Mouse (Mus musculus) embryonic facial prominence, embryonic 13.5 days (tissue): Measurements from ENCODE around the gene Rb1. TPM values are rescaled to one million over a fixed set of nuclear protein-coding genes. Genes with fewer than 3 reads are reported as not detected.

Source experiments
- ATAC-seq: fragments of 200-750 bp; cut with Nextera tagmentation; 2 replicates; pipeline ENCODE4 v1.8.0; 2017; ENCODE audit warnings: low read depth; ENCODE audit not compliant: insufficient number of reproducible peaks, insufficient read depth, low FRiP score, low TSS enrichment
- H3K27ac ChIP-seq: fragments of 300-500 bp; sonication (generic); 2 replicates; pipeline ENCODE4 v1.5.1; 2015; ENCODE audit warnings: moderate library complexity, mild to moderate bottlenecking, inconsistent platforms
- H3K27me3 ChIP-seq: fragments of 300-500 bp; sonication (generic); 2 replicates; pipeline ENCODE4 v1.6.1; 2015; ENCODE audit warnings: mild to moderate bottlenecking, inconsistent platforms
- H3K36me3 ChIP-seq: fragments of 300-500 bp; sonication (generic); 2 replicates; pipeline ENCODE4 v1.6.1; 2015; ENCODE audit warnings: mild to moderate bottlenecking, inconsistent platforms
- H3K4me1 ChIP-seq: fragments of 300-500 bp; sonication (generic); 2 replicates; pipeline ENCODE4 v1.6.1; 2015; ENCODE audit warnings: inconsistent platforms
- H3K4me2 ChIP-seq: fragments of 300-500 bp; sonication (generic); 2 replicates; pipeline ENCODE4 v1.6.1; 2015; ENCODE audit warnings: moderate library complexity, mild to moderate bottlenecking, inconsistent platforms
- H3K4me3 ChIP-seq: fragments of 300-500 bp; sonication (generic); 2 replicates; pipeline ENCODE4 v1.5.1; 2015; ENCODE audit warnings: mild to moderate bottlenecking, inconsistent platforms
- H3K9ac ChIP-seq: fragments of 300-500 bp; sonication (generic); 2 replicates; pipeline ENCODE4 v1.6.1; 2015; ENCODE audit warnings: mild to moderate bottlenecking, inconsistent platforms
- H3K9me3 ChIP-seq: fragments of 300-500 bp; sonication (generic); 2 replicates; pipeline ENCODE4 v1.6.1; 2016; ENCODE audit warnings: inconsistent platforms
- WGBS: fragments of 180-500 bp; shearing (Covaris S2); methylation state at CpG from one replicate; pipeline ENCODE4 v1.1.7; 2015; ENCODE audit warnings: mixed read lengths; 5-methylcytosine and 5-hydroxymethylcytosine counted together
- polyA plus RNA-seq: library from polyadenylated mRNA; unstranded; fragments of >200 nt; fragmentation: Nextera tagmentation; extraction: Ambion mirVana; gene quantifications from 2 replicates; pipeline ENCODE4 v1.2.1, GENCODE M21; 2015

Gene Rb1
- polyA plus RNA-seq, 1 experiment from 2014 or later = 19.1 TPM

DNA sequence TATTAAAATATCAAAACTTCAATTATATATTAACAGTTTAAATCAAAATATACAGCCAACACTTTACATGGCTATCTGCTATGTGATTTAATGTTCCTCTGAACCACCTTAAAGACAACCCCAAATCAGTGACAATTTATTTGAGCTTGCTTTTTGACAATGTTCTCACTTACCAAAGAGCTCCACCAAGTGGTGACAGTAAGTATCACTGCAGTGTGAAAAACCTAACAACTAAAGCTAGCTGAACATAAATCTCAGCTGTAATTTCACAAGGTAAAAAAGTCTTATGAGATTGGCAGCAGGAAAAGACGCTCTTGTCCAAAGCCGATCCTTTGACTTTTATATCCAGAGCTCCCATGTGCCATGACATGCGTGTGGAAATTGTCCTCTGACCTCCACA lies 22.4 kb downstream of the Rb1 start:
- ATAC-seq = no peak
- no peaks in the 10 kb centered on the region for H3K9me3 ChIP-seq
- WGBS = 50% methylated on average over 3 of the region's 3 CpGs
- no peak overlapping the region for H3K27ac ChIP-seq
- H3K4me1 ChIP-seq = no peaks in the 10 kb centered on the region
- no peak overlapping the region for H3K4me2 ChIP-seq
- H3K9ac ChIP-seq = no peak overlapping the region
- no peaks in the 10 kb centered on the region for H3K27me3 ChIP-seq
- H3K4me3 ChIP-seq = no peak overlapping the region
- H3K36me3 ChIP-seq = no peaks in the 10 kb centered on the region

DNA sequence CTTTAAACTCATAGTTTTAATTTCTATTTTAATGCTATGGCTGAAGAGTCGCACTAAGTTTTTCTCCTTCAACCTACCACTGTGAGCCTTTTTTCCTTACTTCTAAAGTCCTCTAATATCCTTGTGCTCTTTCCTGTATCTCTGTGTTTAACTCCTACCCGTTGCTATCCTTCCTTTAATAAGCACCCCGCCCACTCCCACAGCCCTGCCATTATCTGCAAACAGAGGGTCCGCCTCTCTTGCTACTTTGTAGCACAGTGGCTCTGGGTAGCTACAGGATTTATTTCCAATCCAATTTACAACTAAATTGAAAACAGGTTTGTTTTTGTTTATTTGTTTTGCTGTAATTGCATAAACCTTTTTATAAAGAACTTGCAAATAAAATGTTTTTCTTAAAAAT lies 23.8 kb downstream of the Rb1 start:
- Histone ChIP-seq H3K9me3 (no peaks in the 10 kb centered on the region), H3K36me3 (0 out of 2 replicates have a peak, but pooled peaks cover 2% of the 10 kb centered on the region), H3K9ac (no peak overlapping the region), H3K4me3 (no peak overlapping the region), H3K4me2 (no peak overlapping the region), H3K27ac (no peak overlapping the region), H3K27me3 (no peaks in the 10 kb centered on the region), H3K4me1 (no peaks in the 10 kb centered on the region)
- ATAC-seq = no peak
- 69% methylated on average over 4 of the region's 4 CpGs for WGBS

DNA sequence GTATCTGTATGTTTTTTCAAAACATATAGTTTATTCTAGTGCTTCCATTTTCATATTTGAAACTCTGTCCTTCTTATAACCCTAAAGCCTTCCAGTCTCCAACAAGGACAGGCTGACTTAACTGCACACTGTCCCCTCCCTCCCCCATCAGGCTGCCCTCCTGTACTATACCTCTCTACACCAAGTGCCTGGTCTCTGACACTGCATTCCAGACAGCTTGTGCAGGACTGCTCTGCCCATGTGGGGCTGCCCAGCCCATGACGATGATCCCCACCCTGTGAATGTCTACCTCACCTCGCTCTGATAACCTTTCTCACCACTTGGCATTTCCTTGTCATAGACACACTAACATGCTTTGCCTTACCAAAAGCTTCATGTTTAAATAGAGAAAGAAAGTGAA lies 30.1 kb downstream of the Rb1 start:
- H3K9ac ChIP-seq = no peak overlapping the region
- no peaks in the 10 kb centered on the region for H3K27me3 ChIP-seq
- no peak overlapping the region for H3K4me3 ChIP-seq
- H3K9me3 ChIP-seq = no peaks in the 10 kb centered on the region
- H3K36me3 ChIP-seq = peaks cover 5% of the 10 kb centered on the region; the same call in 1 of the 2 replicates
- WGBS = 74% methylated on average over 2 of the region's 2 CpGs
- no peak overlapping the region for H3K27ac ChIP-seq
- no peak overlapping the region for H3K4me2 ChIP-seq
- no peak for ATAC-seq
- no peaks in the 10 kb centered on the region for H3K4me1 ChIP-seq

DNA sequence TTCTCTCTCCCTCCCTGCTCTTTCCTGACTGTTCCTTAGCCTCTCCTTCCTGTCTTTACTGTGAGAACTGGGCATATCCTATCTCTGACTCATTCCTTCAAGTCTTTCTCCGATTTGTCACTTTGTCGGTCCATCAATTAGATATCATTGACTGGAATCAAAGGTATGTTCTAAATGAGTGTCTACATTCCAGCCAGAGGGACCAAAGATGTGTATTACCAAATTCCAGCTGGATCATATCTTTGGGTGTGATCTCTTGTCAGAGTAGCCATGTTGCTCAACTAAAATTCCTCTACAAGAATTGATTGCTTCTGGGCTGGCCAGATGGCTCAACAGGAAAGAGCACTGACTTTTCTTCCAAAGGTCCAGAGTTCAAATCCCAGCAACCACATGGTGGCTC lies 32.0 kb downstream of the Rb1 start:
- H3K27ac ChIP-seq = no peak overlapping the region
- no peaks in the 10 kb centered on the region for H3K27me3 ChIP-seq
- no peak overlapping the region for H3K9ac ChIP-seq
- no peak overlapping the region for H3K4me2 ChIP-seq
- peaks cover 5% of the 10 kb centered on the region; the same call in 1 of the 2 replicates for H3K36me3 ChIP-seq
- WGBS = 87% methylated on average over 2 of the region's 2 CpGs
- no peak overlapping the region for H3K4me3 ChIP-seq
- ATAC-seq = no peak
- H3K4me1 ChIP-seq = 0 out of 2 replicates have a peak, but pooled peaks cover 3% of the 10 kb centered on the region
- H3K9me3 ChIP-seq = no peaks in the 10 kb centered on the region

DNA sequence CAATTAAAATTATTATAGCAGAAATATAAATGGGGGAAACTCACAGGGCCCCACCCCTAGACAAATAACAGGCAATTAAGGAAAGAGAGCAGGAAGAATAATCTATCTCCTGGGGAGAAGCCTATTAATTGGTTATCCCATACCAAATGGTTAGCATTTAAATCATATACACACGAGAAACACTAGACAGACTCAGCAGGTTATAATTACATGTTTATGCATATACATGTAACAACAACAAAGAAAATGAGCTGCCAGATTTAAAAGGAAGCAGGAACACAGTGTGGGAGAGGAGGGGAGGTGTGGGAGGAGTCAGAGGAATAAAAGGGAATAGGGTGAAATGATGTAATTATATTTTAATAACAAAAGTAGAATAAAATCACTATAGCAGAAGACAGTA lies 33.2 kb downstream of the Rb1 start:
- 46% methylated on average over 1 of the region's 1 CpGs for WGBS
- H3K27ac ChIP-seq = no peak overlapping the region
- H3K36me3 ChIP-seq = peaks cover 3% of the 10 kb centered on the region; the same call in 1 of the 2 replicates
- H3K4me2 ChIP-seq = no peak overlapping the region
- no peak for ATAC-seq
- H3K9ac ChIP-seq = no peak overlapping the region
- no peak overlapping the region for H3K4me3 ChIP-seq
- H3K9me3 ChIP-seq = no peaks in the 10 kb centered on the region
- H3K4me1 ChIP-seq = 0 out of 2 replicates have a peak, but pooled peaks cover 3% of the 10 kb centered on the region
- no peaks in the 10 kb centered on the region for H3K27me3 ChIP-seq

DNA sequence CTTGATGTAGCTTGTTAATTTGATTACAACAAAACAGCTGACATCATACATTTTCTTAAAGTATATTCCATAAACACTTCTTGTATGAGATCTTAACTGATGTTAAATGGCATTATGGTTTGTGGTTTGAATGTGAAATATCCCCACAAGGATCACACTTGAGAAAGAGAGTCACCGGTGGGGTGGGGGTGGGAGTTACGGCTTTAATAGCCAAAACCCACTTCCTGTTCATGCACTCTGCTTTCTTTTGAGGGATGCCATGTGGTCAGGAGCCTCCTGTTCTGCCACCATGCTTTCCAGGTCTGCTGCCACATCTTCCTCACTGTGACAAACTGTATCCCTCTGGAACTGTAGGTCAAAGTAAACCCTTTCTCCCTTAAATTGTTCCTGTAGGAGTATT lies 35.7 kb downstream of the Rb1 start:
- ATAC-seq = no peak
- WGBS = 77% methylated on average over 2 of the region's 2 CpGs
- Histone ChIP-seq H3K4me3 (no peak overlapping the region), H3K27me3 (no peaks in the 10 kb centered on the region), H3K4me2 (no peak overlapping the region), H3K9ac (no peak overlapping the region), H3K36me3 (peaks cover 4% of the 10 kb centered on the region), H3K9me3 (no peaks in the 10 kb centered on the region), H3K27ac (no peak overlapping the region), H3K4me1 (0 out of 2 replicates have a peak, but pooled peaks cover 3% of the 10 kb centered on the region)

DNA sequence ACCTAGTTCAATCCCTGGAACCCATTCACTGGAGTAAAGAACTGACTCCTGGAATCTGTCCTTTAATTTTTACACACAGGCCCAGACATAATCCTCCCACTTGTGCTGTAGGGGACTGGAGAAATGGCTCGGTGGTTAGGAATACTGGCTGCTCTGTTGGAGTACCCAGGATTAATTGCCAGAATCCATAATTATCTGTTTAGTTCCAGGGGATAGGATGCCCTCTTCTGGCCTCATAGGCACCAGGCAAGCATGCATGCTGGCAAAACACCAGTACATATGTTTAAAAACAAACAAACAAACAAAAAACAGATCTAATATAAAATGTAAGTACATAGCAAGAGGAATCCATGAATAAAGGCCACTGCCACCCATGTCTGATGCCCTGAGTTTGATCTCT lies 44.6 kb downstream of the Rb1 start:
- Histone ChIP-seq H3K36me3 (peaks cover 5% of the 10 kb centered on the region; the same call in 1 of the 2 replicates), H3K4me2 (no peak overlapping the region), H3K4me1 (no peaks in the 10 kb centered on the region), H3K9me3 (no peaks in the 10 kb centered on the region), H3K4me3 (no peak overlapping the region), H3K27me3 (no peaks in the 10 kb centered on the region), H3K9ac (no peak overlapping the region), H3K27ac (no peak overlapping the region)
- no peak for ATAC-seq
- 7% methylated on average over 1 of the region's 1 CpGs for WGBS

DNA sequence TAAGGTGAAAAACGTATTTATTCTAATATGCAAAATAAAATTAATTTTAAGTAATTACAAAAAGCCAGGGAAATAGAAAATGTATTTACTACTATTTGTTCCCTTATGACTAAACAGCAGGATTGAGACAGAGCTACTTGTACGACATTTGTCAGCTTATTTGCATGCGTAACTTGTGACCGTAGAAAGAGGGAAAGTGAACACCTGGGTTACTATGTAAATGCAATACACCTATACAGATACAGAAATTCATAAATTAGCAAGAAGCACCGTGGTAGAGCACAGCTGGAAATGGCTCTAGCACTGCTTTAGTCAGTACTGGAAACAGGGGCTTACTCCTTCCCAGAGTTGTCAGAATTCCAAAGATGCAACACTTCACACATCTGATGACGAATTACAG lies 46.5 kb downstream of the Rb1 start:
- H3K4me3 ChIP-seq = no peak overlapping the region
- no peaks in the 10 kb centered on the region for H3K36me3 ChIP-seq
- WGBS = 81% methylated on average over 6 of the region's 6 CpGs
- no peaks in the 10 kb centered on the region for H3K4me1 ChIP-seq
- no peaks in the 10 kb centered on the region for H3K9me3 ChIP-seq
- no peak overlapping the region for H3K9ac ChIP-seq
- no peak overlapping the region for H3K27ac ChIP-seq
- ATAC-seq = no peak
- H3K4me2 ChIP-seq = no peak overlapping the region
- H3K27me3 ChIP-seq = no peaks in the 10 kb centered on the region

DNA sequence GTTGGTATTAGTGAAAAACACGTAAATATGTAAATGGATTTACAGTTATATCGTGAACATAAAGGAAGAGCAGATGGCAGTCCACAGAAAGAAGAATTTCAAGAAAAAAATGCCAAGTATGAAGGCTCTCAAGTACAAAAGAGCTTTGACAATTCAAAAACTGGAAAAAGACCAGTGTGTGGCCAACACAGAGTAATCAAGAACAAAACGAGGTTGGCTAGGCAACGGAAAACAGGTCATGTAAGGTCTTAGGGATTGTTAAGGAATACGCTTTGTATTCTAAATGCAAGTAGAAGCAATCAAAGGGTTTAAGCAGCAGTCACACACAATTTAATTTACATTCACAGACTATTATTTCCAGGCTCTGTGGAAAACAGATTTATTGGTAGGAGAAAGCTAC lies 53.8 kb downstream of the Rb1 start:
- H3K27me3 ChIP-seq = no peaks in the 10 kb centered on the region
- 0 out of 2 replicates have a peak, but pooled peaks cover 4% of the 10 kb centered on the region for H3K36me3 ChIP-seq
- no peaks in the 10 kb centered on the region for H3K4me1 ChIP-seq
- H3K9me3 ChIP-seq = no peaks in the 10 kb centered on the region
- no peak for ATAC-seq
- H3K4me3 ChIP-seq = no peak overlapping the region
- no peak overlapping the region for H3K4me2 ChIP-seq
- H3K27ac ChIP-seq = no peak overlapping the region
- WGBS = 58% methylated on average over 5 of the region's 5 CpGs
- H3K9ac ChIP-seq = no peak overlapping the region

DNA sequence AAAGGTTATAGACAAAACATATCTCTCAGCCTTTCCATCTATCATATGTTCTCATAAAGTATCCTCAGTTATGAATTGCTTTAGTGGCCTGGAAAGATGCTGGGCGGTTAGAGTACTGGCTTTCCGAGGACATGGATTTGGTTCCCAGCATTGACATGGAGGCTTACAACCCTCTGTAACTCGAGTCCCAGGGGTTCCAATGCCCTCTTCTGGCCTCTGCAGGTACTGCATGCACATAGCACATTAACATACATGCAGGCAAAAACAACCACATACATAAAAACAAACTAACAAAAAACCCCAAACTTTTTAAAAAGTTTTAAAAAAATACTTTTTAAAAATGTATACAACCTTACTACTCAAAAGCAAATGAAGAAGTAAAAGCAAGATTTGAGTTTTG lies 59.5 kb downstream of the Rb1 start:
- 80% methylated on average over 3 of the region's 3 CpGs for WGBS
- H3K27me3 ChIP-seq = no peaks in the 10 kb centered on the region

DNA sequence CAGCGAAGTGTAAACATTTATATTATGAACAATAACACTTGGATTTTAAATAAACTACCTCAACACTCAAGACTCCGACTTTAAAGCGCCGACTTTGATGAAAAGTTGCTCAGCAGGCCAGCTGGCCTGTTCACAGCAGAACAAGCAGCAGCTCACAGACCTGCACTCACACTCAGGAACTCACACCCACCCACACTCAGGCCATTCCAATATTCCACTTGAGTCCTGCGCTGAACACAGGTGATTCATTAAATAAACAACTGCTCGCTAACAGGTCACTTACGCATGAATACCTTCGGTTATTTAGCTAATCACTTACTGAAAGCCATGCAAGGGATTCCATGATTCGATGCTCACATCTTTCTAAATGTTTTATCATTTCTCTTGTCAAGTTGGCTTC lies 63.4 kb downstream of the Rb1 start:
- WGBS = 93% methylated on average over 9 of the region's 9 CpGs

More for the DNA sequence above, 59.5 kb downstream of the Rb1 start:
- no peak overlapping the region for H3K4me2 ChIP-seq
- ATAC-seq = no peak
- peaks cover 10% of the 10 kb centered on the region; the same call in 1 of the 2 replicates for H3K9me3 ChIP-seq
- H3K4me3 ChIP-seq = no peak overlapping the region
- no peaks in the 10 kb centered on the region for H3K4me1 ChIP-seq
- H3K36me3 ChIP-seq = peaks cover 25% of the 10 kb centered on the region
- no peak overlapping the region for H3K27ac ChIP-seq
- no peak overlapping the region for H3K9ac ChIP-seq

DNA sequence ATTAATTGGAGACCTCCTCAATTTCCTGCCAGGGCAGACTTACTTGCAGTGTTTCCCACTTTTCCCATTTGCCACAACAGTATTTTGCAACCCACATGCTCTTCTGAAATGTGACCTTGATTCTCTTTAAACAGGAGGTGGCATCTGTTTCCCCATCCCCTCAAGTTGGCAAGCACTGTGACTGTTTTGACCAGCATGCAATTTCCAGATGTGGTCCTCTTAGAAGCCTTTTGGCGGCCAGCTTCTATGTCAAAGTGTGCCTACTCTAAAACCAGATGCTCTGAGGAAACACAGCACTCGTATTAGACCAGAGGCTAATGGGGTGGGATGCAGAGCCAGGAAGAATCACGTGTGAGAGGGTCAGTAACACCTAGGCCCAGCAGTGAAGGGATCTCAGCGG lies 67.4 kb downstream of the Rb1 start:
- no peak overlapping the region for H3K4me3 ChIP-seq
- no peak for ATAC-seq
- H3K36me3 ChIP-seq = peaks cover 8% of the 10 kb centered on the region
- H3K9me3 ChIP-seq = no peaks in the 10 kb centered on the region
- WGBS = 38% methylated on average over 4 of the region's 4 CpGs
- H3K27me3 ChIP-seq = no peaks in the 10 kb centered on the region
- H3K4me1 ChIP-seq = 0 out of 2 replicates have a peak, but pooled peaks cover 2% of the 10 kb centered on the region
- H3K4me2 ChIP-seq = no peak overlapping the region
- H3K27ac ChIP-seq = no peak overlapping the region
- H3K9ac ChIP-seq = no peak overlapping the region

More for the DNA sequence above, 63.4 kb downstream of the Rb1 start:
- Histone ChIP-seq H3K4me1 (no peaks in the 10 kb centered on the region), H3K4me3 (no peak overlapping the region), H3K9me3 (peaks cover 10% of the 10 kb centered on the region; the same call in 1 of the 2 replicates), H3K27me3 (no peaks in the 10 kb centered on the region), H3K27ac (no peak overlapping the region), H3K9ac (no peak overlapping the region), H3K36me3 (peaks cover 21% of the 10 kb centered on the region), H3K4me2 (no peak overlapping the region)
- no peak for ATAC-seq
